Mouse (Mus musculus): ENCODE data around the gene Spp2. TPM values are rescaled to one million over a fixed set of nuclear protein-coding genes. Genes with fewer than 3 reads are reported as not detected.
A peak's percentile ranks its signal among the peaks of the same experiment; 100 is the strongest.

Gene Spp2
- 3.4 and 8.6 TPM in 2 replicates for polyA plus RNA-seq (2014; fragmentation: Nextera tagmentation; extraction: Ambion mirVana)

DNA sequence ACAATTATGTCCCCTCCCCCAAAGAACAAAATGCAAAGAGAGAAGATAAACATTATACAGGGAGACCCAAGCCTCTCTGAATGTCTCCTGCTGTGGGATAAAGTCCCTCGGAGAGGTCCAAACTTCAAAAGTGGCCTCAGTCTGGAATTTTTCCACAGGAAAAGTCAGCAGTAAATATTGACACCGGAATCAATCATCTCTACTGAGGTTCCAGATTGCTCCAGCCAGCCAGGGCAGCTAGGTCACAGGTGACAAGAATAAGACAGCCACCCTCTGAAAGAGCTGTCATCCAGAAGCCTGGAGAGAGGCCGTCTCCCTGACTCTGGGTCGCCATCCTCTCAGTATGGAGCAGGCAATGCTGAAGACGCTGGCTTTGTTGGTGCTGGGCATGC lies at the start of gene Spp2:
Gene Spp2 (plus strand): TSS at position 155 of the 392 bp plus-strand sequence.
- H3K27ac ChIP-seq (ENCODE audit: low read depth, low read length): no peak within 1 kb of the TSS
- no peak within 1 kb of the TSS for H3K9ac ChIP-seq (ENCODE audit: low read depth, low read length)
- no peak for ATAC-seq (ENCODE audit: low FRiP score, low TSS enrichment)
- H3K4me2 ChIP-seq (replicated peaks; ENCODE audit: low read depth, low read length): no peak within 1 kb of the TSS
- 76% methylated on average over 5 of the region's 5 CpGs for WGBS
- H3K4me1 ChIP-seq (ENCODE audit: control insufficient read depth, insufficient read depth, low read length): no peaks in the 10 kb centered on the region; the same call in 1 of the 2 replicates
- no peaks in the 10 kb centered on the region for H3K9me3 ChIP-seq (ENCODE audit: control insufficient read depth, low read length)
- no peaks in the 10 kb centered on the region for H3K36me3 ChIP-seq (ENCODE audit: control insufficient read depth, insufficient read depth, low read length)
- no peak within 1 kb of the TSS for H3K4me3 ChIP-seq (ENCODE audit: low read length)
- no peaks in the 10 kb centered on the region for H3K27me3 ChIP-seq (ENCODE audit: control insufficient read depth, insufficient read depth, low read length)

DNA sequence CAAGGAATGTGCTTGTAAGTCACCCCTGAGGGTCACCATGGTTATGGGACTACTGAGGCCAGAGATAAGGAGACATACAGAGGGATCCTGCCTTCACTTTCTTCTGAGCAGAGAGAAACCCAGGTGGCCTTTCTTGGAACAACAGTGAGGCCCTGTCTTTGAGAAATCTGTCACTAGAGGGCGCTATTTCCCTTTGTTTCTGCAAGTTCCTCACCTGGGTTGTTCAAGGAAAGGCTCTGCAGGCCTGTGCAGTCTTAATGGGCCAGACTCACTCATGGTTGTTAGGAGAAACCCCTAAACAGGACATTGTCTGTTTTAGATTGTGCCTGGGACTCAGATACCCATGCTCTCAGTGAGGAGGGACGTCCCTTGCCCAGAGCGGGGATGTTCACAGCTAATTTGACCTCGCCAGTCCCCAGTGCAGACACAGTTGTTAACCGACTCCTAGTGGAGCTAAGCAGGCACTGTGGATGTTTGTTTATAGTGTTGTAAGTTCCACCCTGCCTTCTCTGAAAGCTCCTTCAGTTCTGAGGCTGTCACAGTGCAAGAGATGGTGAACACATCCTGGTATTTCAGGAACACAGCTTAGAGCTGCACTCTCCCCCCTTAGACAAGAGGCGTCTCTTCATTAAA lies 49.2 kb upstream of the Spp2 start:
- Histone ChIP-seq H3K4me1 (ENCODE audit: control insufficient read depth, insufficient read depth, low read length) (no peaks in the 10 kb centered on the region), H3K36me3 (ENCODE audit: control insufficient read depth, insufficient read depth, low read length) (no peaks in the 10 kb centered on the region), H3K27ac (ENCODE audit: low read depth, low read length) (no peak overlapping the region), H3K4me3 (ENCODE audit: low read length) (no peak overlapping the region), H3K9ac (ENCODE audit: low read depth, low read length) (no peak overlapping the region), H3K27me3 (ENCODE audit: control insufficient read depth, insufficient read depth, low read length) (no peaks in the 10 kb centered on the region), H3K4me2 (replicated peaks; ENCODE audit: low read depth, low read length) (no peak overlapping the region), H3K9me3 (ENCODE audit: control insufficient read depth, low read length) (no peaks in the 10 kb centered on the region)
- WGBS: 56% methylated on average over 6 of the region's 6 CpGs
- ATAC-seq (ENCODE audit: low FRiP score, low TSS enrichment): peak; percentile 80

DNA sequence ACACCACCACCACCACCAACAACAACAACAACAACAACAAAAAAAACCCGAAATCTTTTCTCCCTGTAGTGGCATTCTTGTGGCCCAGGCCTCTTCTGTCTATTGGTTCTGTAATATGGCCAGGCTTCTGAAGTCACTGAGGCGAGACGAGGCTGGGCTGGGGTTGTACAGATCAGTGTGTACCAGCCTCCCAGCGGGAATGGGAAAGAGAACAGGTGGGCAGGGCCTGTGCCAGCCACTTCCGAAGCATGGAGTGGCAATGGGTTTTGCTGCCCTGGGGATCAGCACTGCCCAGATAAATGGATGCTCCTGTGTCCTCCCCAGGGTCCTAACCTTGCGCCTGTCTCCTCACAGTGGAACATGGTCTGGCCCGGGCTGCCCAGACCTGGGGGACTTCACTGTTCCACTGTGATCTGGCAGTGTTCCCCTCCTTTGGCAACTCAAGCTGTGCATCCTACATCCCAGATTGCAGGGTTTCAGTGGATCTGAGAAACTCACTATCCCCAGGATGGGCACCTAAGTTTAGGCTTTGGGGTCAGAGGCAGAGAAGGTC lies 48.6 kb upstream of the Spp2 start:
- H3K9me3 ChIP-seq (ENCODE audit: control insufficient read depth, low read length): no peaks in the 10 kb centered on the region
- no peaks in the 10 kb centered on the region for H3K27me3 ChIP-seq (ENCODE audit: control insufficient read depth, insufficient read depth, low read length)
- H3K4me3 ChIP-seq (ENCODE audit: low read length): no peak overlapping the region
- 0 out of 2 replicates have a peak, but pooled peaks have one; percentile 41 for ATAC-seq (ENCODE audit: low FRiP score, low TSS enrichment)
- no peaks in the 10 kb centered on the region for H3K36me3 ChIP-seq (ENCODE audit: control insufficient read depth, insufficient read depth, low read length)
- no peak overlapping the region for H3K27ac ChIP-seq (ENCODE audit: low read depth, low read length)
- H3K4me2 ChIP-seq (replicated peaks; ENCODE audit: low read depth, low read length): no peak overlapping the region
- WGBS: 68% methylated on average over 7 of the region's 7 CpGs
- H3K4me1 ChIP-seq (ENCODE audit: control insufficient read depth, insufficient read depth, low read length): no peaks in the 10 kb centered on the region
- no peak overlapping the region for H3K9ac ChIP-seq (ENCODE audit: low read depth, low read length)

DNA sequence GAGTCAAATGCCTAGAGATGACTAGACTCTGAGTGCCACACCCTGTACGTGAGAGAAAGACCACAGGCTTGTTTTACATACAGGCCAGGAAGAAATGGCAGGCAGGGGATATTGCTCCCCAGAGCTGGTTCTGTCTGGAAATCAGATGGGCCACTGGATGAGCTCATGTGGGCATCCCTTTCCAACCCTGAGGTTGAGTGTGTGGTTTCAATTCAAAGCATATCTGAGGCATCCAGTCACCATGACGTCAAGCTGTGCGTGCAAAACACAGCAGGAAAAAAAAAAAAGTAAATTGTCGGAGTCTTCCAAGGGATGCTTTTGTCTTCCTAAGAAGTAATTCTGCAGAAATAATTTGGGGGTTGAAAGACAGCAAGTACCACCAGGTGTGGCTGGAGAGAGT lies 45.7 kb upstream of the Spp2 start:
- H3K4me1 ChIP-seq (ENCODE audit: control insufficient read depth, insufficient read depth, low read length): no peaks in the 10 kb centered on the region
- H3K9ac ChIP-seq (ENCODE audit: low read depth, low read length): no peak overlapping the region
- H3K27ac ChIP-seq (ENCODE audit: low read depth, low read length): no peak overlapping the region
- H3K36me3 ChIP-seq (ENCODE audit: control insufficient read depth, insufficient read depth, low read length): no peaks in the 10 kb centered on the region
- ATAC-seq (ENCODE audit: low FRiP score, low TSS enrichment): no peak
- no peaks in the 10 kb centered on the region for H3K9me3 ChIP-seq (ENCODE audit: control insufficient read depth, low read length)
- H3K4me3 ChIP-seq (ENCODE audit: low read length): no peak overlapping the region
- WGBS: 88% methylated on average over 4 of the region's 4 CpGs
- H3K4me2 ChIP-seq (replicated peaks; ENCODE audit: low read depth, low read length): no peak overlapping the region
- no peaks in the 10 kb centered on the region for H3K27me3 ChIP-seq (ENCODE audit: control insufficient read depth, insufficient read depth, low read length)

DNA sequence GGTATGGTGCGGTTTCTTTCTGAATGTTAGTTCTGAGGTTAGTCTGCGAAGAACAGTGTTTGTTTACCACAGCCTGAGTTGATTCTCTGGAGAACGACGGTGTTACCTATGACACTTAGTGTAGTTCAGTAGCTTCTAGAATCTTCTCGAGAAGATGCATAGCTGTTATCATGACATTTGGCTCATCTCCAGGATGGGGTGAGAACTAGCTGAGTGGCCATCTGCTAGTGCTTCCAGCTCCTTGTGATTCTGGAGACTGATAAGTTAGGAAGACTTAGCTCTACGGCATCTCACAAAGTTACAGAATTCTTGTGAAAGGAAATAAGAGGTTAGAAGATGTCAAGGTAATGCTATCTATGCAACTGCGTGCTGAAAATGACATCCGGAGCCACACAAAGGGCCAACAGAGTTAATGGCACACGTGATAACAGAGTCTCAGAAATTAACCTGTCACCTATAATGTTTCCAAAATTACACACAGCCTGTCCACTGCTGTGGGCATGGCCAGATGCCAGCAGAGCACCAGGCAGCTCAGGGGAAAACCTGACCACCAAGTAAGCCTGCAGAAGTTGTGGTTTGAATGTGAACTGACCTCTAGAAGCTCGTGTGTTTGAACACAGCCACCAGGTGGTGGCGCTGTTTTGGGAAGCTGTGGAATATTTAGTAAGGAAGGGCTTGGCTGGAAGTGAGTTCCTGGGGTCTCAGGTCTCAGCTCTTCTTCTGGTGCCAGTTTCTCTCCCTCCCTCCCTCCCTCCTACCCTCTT lies 39.7 kb upstream of the Spp2 start:
- 80% methylated on average over 11 of the region's 11 CpGs for WGBS
- H3K27ac ChIP-seq (ENCODE audit: low read depth, low read length): no peak overlapping the region

DNA sequence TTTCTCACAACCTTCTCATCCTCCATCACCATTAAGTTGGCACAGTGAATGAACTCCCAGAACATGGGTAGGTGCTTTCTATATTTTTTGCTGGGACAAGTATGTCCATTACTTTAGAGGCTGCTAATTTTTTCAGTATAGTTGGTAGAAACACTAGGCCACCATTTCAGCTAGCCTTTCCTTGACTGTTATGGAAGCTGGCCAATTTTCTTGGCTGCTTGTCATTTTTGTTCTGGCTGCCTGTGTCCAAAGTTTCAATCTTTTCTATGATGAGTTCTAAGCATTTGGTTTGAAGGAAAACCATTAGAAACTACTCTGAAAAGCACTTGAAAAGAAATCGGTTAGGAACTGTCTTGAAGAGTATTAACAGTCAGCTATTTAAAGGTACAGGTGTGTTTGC lies 28.3 kb upstream of the Spp2 start:
- Histone ChIP-seq H3K4me1 (ENCODE audit: control insufficient read depth, insufficient read depth, low read length) (no peaks in the 10 kb centered on the region), H3K4me2 (replicated peaks; ENCODE audit: low read depth, low read length) (no peak overlapping the region), H3K4me3 (ENCODE audit: low read length) (no peak overlapping the region), H3K27ac (ENCODE audit: low read depth, low read length) (no peak overlapping the region), H3K27me3 (ENCODE audit: control insufficient read depth, insufficient read depth, low read length) (no peaks in the 10 kb centered on the region), H3K9ac (ENCODE audit: low read depth, low read length) (no peak overlapping the region), H3K9me3 (ENCODE audit: control insufficient read depth, low read length) (peaks cover 6% of the 10 kb centered on the region; the same call in 1 of the 2 replicates), H3K36me3 (ENCODE audit: control insufficient read depth, insufficient read depth, low read length) (no peaks in the 10 kb centered on the region)
- no peak for ATAC-seq (ENCODE audit: low FRiP score, low TSS enrichment)
- 94% methylated on average over 1 of the region's 1 CpGs for WGBS

More for the DNA sequence above, 39.7 kb upstream of the Spp2 start:
- H3K4me1 ChIP-seq (ENCODE audit: control insufficient read depth, insufficient read depth, low read length): no peaks in the 10 kb centered on the region
- ATAC-seq (ENCODE audit: low FRiP score, low TSS enrichment): no peak
- H3K4me3 ChIP-seq (ENCODE audit: low read length): no peak overlapping the region
- H3K4me2 ChIP-seq (replicated peaks; ENCODE audit: low read depth, low read length): no peak overlapping the region
- H3K27me3 ChIP-seq (ENCODE audit: control insufficient read depth, insufficient read depth, low read length): no peaks in the 10 kb centered on the region
- no peaks in the 10 kb centered on the region for H3K36me3 ChIP-seq (ENCODE audit: control insufficient read depth, insufficient read depth, low read length)
- no peak overlapping the region for H3K9ac ChIP-seq (ENCODE audit: low read depth, low read length)
- no peaks in the 10 kb centered on the region for H3K9me3 ChIP-seq (ENCODE audit: control insufficient read depth, low read length)

DNA sequence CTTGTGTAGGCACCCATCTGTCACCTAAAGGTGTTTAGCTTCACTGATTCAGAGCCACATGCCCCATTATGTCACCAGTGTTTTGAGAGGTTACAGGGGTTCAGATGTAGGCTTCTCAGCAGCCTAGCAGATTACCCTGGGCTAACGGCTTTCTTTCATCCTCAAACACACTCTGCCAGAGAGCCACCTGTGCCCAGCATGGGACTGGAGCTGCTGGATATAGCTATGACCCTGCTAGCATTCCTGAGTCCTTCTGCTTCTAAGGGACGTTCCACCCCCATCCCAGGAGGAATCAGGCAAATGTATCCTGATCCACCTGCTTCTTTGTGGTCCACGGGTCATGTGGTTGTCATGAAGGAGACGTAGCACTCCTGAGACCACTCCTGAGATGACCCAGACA lies 15.1 kb upstream of the Spp2 start:
- H3K27me3 ChIP-seq (ENCODE audit: control insufficient read depth, insufficient read depth, low read length): no peaks in the 10 kb centered on the region
- H3K9me3 ChIP-seq (ENCODE audit: control insufficient read depth, low read length): no peaks in the 10 kb centered on the region
- no peak overlapping the region for H3K4me3 ChIP-seq (ENCODE audit: low read length)
- H3K27ac ChIP-seq (ENCODE audit: low read depth, low read length): no peak overlapping the region
- H3K4me2 ChIP-seq (replicated peaks; ENCODE audit: low read depth, low read length): no peak overlapping the region
- H3K36me3 ChIP-seq (ENCODE audit: control insufficient read depth, insufficient read depth, low read length): no peaks in the 10 kb centered on the region
- 77% methylated on average over 4 of the region's 4 CpGs for WGBS
- no peak for ATAC-seq (ENCODE audit: low FRiP score, low TSS enrichment)
- H3K4me1 ChIP-seq (ENCODE audit: control insufficient read depth, insufficient read depth, low read length): no peaks in the 10 kb centered on the region
- no peak overlapping the region for H3K9ac ChIP-seq (ENCODE audit: low read depth, low read length)

DNA sequence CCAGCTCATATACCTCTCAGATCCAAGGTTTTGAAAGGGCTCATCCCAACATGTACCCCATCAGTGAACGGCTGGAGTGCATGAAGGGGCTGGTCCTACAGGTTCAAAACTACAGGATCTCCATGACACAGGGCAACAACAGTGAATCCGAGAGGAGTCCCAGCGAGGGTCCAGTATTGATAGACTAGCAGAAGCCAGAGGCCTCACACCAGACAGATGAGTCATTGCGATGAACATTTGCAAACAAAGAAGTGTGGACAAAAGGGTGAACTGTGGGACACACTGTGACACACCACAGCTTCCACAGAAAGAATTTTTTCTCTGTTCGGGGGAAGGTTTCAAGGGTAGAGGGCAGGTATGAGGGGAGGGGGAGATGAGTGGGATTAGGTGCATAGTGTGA lies 13.4 kb upstream of the Spp2 start:
- WGBS: 88% methylated on average over 5 of the region's 5 CpGs
- Histone ChIP-seq H3K27me3 (ENCODE audit: control insufficient read depth, insufficient read depth, low read length) (no peaks in the 10 kb centered on the region), H3K4me3 (ENCODE audit: low read length) (no peak overlapping the region), H3K9ac (ENCODE audit: low read depth, low read length) (no peak overlapping the region), H3K36me3 (ENCODE audit: control insufficient read depth, insufficient read depth, low read length) (no peaks in the 10 kb centered on the region), H3K9me3 (ENCODE audit: control insufficient read depth, low read length) (no peaks in the 10 kb centered on the region), H3K27ac (ENCODE audit: low read depth, low read length) (no peak overlapping the region), H3K4me2 (replicated peaks; ENCODE audit: low read depth, low read length) (no peak overlapping the region), H3K4me1 (ENCODE audit: control insufficient read depth, insufficient read depth, low read length) (no peaks in the 10 kb centered on the region)
- ATAC-seq (ENCODE audit: low FRiP score, low TSS enrichment): no peak

DNA sequence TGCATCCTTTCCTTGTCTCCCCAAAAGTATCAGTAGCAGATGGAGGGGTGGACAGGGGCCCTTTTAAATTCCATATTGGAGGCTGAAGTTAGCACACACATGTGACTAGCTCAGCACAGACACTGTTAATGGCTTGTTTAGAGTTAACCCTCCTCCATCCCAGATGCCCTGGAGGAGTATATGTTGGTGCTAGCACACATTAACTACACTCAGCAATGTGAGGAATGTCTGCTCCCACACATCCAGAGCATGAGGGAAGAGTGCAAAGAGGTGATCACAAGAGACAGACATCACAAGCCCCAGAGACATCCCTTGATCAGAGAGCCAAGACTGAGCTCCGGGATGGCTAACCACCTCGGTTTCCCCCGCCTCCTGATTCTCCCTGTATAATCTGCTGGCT lies 3.4 kb upstream of the Spp2 start:
- no peaks in the 10 kb centered on the region for H3K9me3 ChIP-seq (ENCODE audit: control insufficient read depth, low read length)
- no peaks in the 10 kb centered on the region for H3K36me3 ChIP-seq (ENCODE audit: control insufficient read depth, insufficient read depth, low read length)
- WGBS: 61% methylated on average over 3 of the region's 3 CpGs
- H3K4me2 ChIP-seq (replicated peaks; ENCODE audit: low read depth, low read length): no peak overlapping the region
- H3K27ac ChIP-seq (ENCODE audit: low read depth, low read length): no peak overlapping the region
- no peak overlapping the region for H3K4me3 ChIP-seq (ENCODE audit: low read length)
- ATAC-seq (ENCODE audit: low FRiP score, low TSS enrichment): no peak
- H3K9ac ChIP-seq (ENCODE audit: low read depth, low read length): no peak overlapping the region
- H3K27me3 ChIP-seq (ENCODE audit: control insufficient read depth, insufficient read depth, low read length): no peaks in the 10 kb centered on the region
- H3K4me1 ChIP-seq (ENCODE audit: control insufficient read depth, insufficient read depth, low read length): no peaks in the 10 kb centered on the region; the same call in 1 of the 2 replicates

Measured in kidney, embryonic 14.5 days (tissue).